Mouse (Mus musculus): Measurements from ENCODE around the gene Hist1h4a.
"Not testable (repeated sequence)": the region's sequence is repeated elsewhere in the genome, so short reads cannot be mapped to it uniquely, and the experiment has no call there.

Hist1h4a gene

GRCm38 (mm10) chr13:23743215-23743614 is 17.8 kb downstream of the Hist1h4a start:
- no peak for DNase-seq (ENCODE audit: low read depth, low spot score)

- no peak for DNase-seq (ENCODE audit: low read depth, low spot score)
Observed at GRCm38 (mm10) chr13:23742007-23742406, 19.0 kb downstream of the Hist1h4a start.

GRCm38 (mm10) chr13:23740910-23741309 is 20.1 kb downstream of the Hist1h4a start:
- no peak for DNase-seq (ENCODE audit: low read depth, low spot score)

- DNase-seq (ENCODE audit: low read depth, low spot score), result no peak
Observed at GRCm38 (mm10) chr13:23740256-23740840, 20.7 kb downstream of the Hist1h4a start.

- DNase-seq (ENCODE audit: low read depth, low spot score), result no peak
Observed at GRCm38 (mm10) chr13:23739922-23740252, 21.1 kb downstream of the Hist1h4a start.

GRCm38 (mm10) chr13:23739069-23739921 is 21.7 kb downstream of the Hist1h4a start:
- DNase-seq (ENCODE audit: low read depth, low spot score), result peak; percentile 82

- peak; percentile 68 for DNase-seq (ENCODE audit: low read depth, low spot score)
Observed at GRCm38 (mm10) chr13:23738677-23739068, 22.4 kb downstream of the Hist1h4a start, which contains the start of gene Hist1h1c. TSS of gene Hist1h1c (plus strand) at chr13:23738808.

- no peak for DNase-seq (ENCODE audit: low read depth, low spot score)
Observed at GRCm38 (mm10) chr13:23738041-23738440, 23.0 kb downstream of the Hist1h4a start.

- no peak for DNase-seq (ENCODE audit: low read depth, low spot score)
Observed at GRCm38 (mm10) chr13:23737091-23737490, 23.9 kb downstream of the Hist1h4a start.

GRCm38 (mm10) chr13:23732156-23732804 is 28.8 kb downstream of the Hist1h4a start:
- peak; percentile 57 for DNase-seq (ENCODE audit: low read depth, low spot score)

GRCm38 (mm10) chr13:23730479-23730878 is 30.6 kb downstream of the Hist1h4a start:
- no peak for DNase-seq (ENCODE audit: low read depth, low spot score)

- DNase-seq (ENCODE audit: low read depth, low spot score), result no peak
Observed at GRCm38 (mm10) chr13:23729706-23730105, 31.3 kb downstream of the Hist1h4a start.

- DNase-seq (ENCODE audit: low read depth, low spot score), result no peak
Observed at GRCm38 (mm10) chr13:23729192-23729525, 31.9 kb downstream of the Hist1h4a start.

GRCm38 (mm10) chr13:23728472-23729191 is 32.4 kb downstream of the Hist1h4a start:
- no peak for DNase-seq (ENCODE audit: low read depth, low spot score)

GRCm38 (mm10) chr13:23725213-23725612 is 35.8 kb downstream of the Hist1h4a start:
- DNase-seq (ENCODE audit: low read depth, low spot score), result no peak

GRCm38 (mm10) chr13:23724239-23724638 is 36.8 kb downstream of the Hist1h4a start:
- DNase-seq (ENCODE audit: low read depth, low spot score), result no peak

GRCm38 (mm10) chr13:23717593-23718245 is 43.3 kb downstream of the Hist1h4a start:
- not testable (repeated sequence) for DNase-seq (ENCODE audit: low read depth, low spot score)

GRCm38 (mm10) chr13:23717176-23717575 is 43.9 kb downstream of the Hist1h4a start:
- no peak for DNase-seq (ENCODE audit: low read depth, low spot score)

GRCm38 (mm10) chr13:23716261-23717042 is 44.6 kb downstream of the Hist1h4a start:
- DNase-seq (ENCODE audit: low read depth, low spot score), result no peak
